Mouse (Mus musculus): ENCODE measurements at regions not wholly inside any gene's neighbourhood (a gene's known extent, or its start where the extent isn't known, plus 50 kb on each side); places are given as distances from the start of the nearest gene placed in this dataset.
A peak's percentile ranks its signal among the peaks of the same experiment; 100 is the strongest.

- intact Hi-C loops (cut with DNase I), result no loop called here
- DNase-seq (ENCODE audit: low spot score in 2 of 2), result no peak
Observed at GRCm38 (mm10) chr14:105728841-105729240, 167.8 kb downstream of the Spry2 start.

DNA sequence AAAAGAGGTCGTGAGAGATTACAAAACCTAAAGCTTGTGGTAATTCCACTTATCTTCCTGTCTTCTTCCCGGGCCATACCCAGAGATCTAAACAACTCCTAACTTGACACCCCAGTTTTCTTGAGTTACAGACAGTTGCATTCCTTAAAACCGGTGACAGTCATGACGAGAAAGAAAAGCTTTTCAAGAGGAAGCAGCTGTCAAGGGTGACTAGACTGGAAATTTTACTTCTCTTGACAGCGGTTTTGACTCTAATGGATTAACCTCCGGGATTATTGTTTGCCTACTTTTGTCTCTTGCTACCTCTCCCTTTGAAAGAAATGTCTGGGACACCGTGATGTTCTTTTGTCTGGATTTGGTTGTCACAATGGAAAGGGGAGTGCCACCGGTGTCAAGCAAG lies 170.9 kb downstream of the Spry2 start:
- DNase-seq (ENCODE audit: low spot score in 2 of 2), result no peak
- intact Hi-C loops (cut with DNase I), result no loop called here

DNA sequence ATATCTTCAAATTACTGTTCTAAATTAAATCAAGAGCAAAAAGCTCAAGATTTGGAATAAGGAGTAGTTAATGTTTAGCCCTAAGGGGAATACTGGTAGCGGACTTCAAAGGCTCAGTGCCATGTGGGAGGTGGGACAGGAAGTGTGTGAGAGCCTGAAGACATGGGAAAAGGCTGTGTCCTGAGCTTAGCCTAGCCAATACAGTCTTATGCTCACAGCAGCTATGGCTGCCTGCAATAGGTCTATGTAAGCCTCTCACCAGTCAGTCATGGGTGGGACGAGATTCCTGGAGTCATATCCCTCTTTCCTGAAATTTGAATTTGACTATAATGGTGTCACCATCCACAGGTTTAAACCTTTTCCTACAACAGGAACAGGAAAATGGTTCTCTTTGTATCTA lies 173.7 kb downstream of the Spry2 start:
- intact Hi-C loops (cut with DNase I), result no loop called here
- no peak for DNase-seq (ENCODE audit: low spot score in 2 of 2)

DNA sequence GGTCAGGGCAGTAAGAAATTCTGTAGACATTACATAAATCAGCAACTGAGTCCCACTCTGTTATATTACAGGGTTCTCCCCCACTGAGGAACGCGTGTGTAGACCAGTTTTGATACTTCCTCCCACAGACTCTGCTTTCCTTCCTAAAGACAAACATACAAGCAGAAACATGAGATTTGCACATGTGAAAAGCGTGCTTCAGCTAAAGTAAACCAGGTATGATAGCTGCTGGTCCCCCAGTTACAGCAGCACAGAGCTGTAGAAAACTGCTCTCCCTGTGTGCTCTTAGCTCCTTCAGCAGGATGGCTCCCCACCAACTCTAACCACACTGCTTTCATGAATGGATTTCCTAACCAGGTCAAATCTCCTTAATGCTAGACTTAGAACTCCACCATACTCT lies 175.0 kb downstream of the Spry2 start:
- intact Hi-C loops (cut with DNase I), result loop anchor here (1.0 kb wide), 2 partner anchors 10 to 223 kb away; no protein-coding TSS in a partner anchor
- DNase-seq (ENCODE audit: low spot score in 2 of 2), result no peak

GRCm38 (mm10) chr14:105720816-105721510 lies 175.7 kb downstream of the Spry2 start:
- intact Hi-C loops (cut with DNase I), result loop anchor here (1.0 kb wide), 2 partner anchors 10 to 223 kb away; no protein-coding TSS in a partner anchor
- peak; percentile 49 to 88 for DNase-seq (ENCODE audit: low spot score in 2 of 2)

- intact Hi-C loops (cut with DNase I), result loop anchor here (1.0 kb wide), 2 partner anchors 50 to 87 kb away; no protein-coding TSS in a partner anchor
- peak; percentile 35 to 92 for DNase-seq (ENCODE audit: low spot score in 2 of 2)
Observed at GRCm38 (mm10) chr14:105718676-105719441, 177.8 kb downstream of the Spry2 start.

GRCm38 (mm10) chr14:105717821-105718220 lies 178.8 kb downstream of the Spry2 start:
- no peak for DNase-seq (ENCODE audit: low spot score in 2 of 2)
- intact Hi-C loops (cut with DNase I), result loop anchor here (1.0 kb wide), 1 partner anchor 49 kb away; no protein-coding TSS in a partner anchor

DNA sequence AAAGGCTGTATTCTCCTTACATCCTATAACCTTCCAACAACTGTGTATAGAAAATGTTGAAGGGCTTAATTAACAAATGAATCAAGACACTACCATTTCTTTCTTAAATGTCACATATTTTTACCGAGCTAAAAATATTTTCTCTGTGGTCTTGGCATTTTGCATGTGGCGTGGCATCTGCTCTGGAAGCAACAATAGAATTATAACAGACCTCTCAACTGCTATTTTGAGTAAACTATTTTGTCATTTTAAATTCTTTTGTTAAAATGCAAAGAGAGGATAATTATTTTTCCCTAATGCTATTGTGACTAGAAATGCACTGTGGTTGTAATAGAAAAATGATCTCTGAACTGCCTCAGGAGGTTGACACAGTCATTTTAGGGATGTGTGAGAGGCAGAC lies 187.9 kb downstream of the Spry2 start:
- no peak for DNase-seq (ENCODE audit: low spot score in 2 of 2)
- intact Hi-C loops (cut with DNase I), result no loop called here

DNA sequence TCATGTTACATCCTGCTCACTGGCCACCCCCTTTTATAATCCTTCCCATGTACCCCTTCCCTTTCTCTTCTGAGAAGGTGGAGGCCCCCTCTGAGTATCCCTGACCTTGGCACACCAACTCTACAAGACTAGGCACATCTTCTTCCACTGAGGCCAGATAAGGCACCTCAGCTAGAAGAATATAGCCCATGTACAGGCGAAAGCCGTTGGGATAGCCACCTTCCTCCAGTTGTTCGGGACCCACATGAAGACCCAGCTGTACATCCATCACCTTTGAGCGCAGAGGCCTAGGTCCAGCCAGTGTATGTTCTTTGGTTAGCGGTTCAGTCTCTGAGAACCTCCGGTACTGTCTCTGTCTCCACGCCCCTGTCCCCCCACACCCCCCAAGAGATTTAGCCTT lies 189.9 kb downstream of the Spry2 start:
- no peak for DNase-seq (ENCODE audit: low spot score in 2 of 2)
- intact Hi-C loops (cut with DNase I), result no loop called here

GRCm38 (mm10) chr14:105698616-105699015 lies 198.0 kb downstream of the Spry2 start:
- no peak for DNase-seq (ENCODE audit: low spot score in 2 of 2)
- intact Hi-C loops (cut with DNase I), result no loop called here

- DNase-seq (ENCODE audit: low spot score in 2 of 2), result no peak
- intact Hi-C loops (cut with DNase I), result no loop called here
Observed at GRCm38 (mm10) chr14:105698086-105698485, 198.5 kb downstream of the Spry2 start.

- intact Hi-C loops (cut with DNase I), result no loop called here
- no peak for DNase-seq (ENCODE audit: low spot score in 2 of 2)
Observed at GRCm38 (mm10) chr14:105697398-105697797, 199.2 kb downstream of the Spry2 start.

- DNase-seq (ENCODE audit: low spot score in 2 of 2), result no peak
- intact Hi-C loops (cut with DNase I), result no loop called here
Observed at GRCm38 (mm10) chr14:105694969-105695368, 201.7 kb downstream of the Spry2 start.

- DNase-seq (ENCODE audit: low spot score in 2 of 2), result no peak
- intact Hi-C loops (cut with DNase I), result no loop called here
Observed at GRCm38 (mm10) chr14:105693713-105694112, 202.9 kb downstream of the Spry2 start.

GRCm38 (mm10) chr14:105684826-105685465 lies 211.7 kb downstream of the Spry2 start:
- intact Hi-C loops (cut with DNase I), result no loop called here
- DNase-seq (ENCODE audit: low spot score in 2 of 2), result no peak

DNA sequence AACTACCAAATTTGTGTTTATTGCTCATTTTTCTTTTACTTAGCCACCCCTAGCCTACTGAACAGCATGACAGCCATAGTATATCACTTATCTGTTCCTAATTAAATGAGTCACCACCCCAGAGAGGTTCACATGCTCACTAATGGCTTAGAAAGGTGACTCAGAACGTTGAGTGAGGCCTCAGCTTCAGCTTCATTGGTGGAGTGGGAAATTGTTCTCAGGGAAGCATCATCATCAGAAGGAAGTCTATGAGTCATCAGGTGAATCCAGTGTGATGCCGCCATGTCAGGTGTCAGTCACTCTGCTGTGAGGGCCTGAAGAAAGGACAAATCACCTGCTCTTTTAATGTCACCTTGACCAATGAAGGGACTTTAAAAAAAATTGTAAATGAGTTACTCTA lies 212.3 kb downstream of the Spry2 start:
- intact Hi-C loops (cut with DNase I), result no loop called here
- no peak for DNase-seq (ENCODE audit: low spot score in 2 of 2)

GRCm38 (mm10) chr14:105676646-105676930 lies 220.0 kb downstream of the Spry2 start:
- intact Hi-C loops (cut with DNase I), result loop anchor here (2.0 kb wide), 1 partner anchor 56 kb away; no protein-coding TSS in a partner anchor
- DNase-seq (ENCODE audit: low spot score in 2 of 2), result peak in 1 of 2 experiments; percentile 33

- peak in 1 of 2 experiments; percentile 52 for DNase-seq (ENCODE audit: low spot score in 2 of 2)
- intact Hi-C loops (cut with DNase I), result loop anchor here (2.0 kb wide), 1 partner anchor 57 kb away; no protein-coding TSS in a partner anchor
Observed at GRCm38 (mm10) chr14:105675801-105676645, 220.6 kb downstream of the Spry2 start.

DNA sequence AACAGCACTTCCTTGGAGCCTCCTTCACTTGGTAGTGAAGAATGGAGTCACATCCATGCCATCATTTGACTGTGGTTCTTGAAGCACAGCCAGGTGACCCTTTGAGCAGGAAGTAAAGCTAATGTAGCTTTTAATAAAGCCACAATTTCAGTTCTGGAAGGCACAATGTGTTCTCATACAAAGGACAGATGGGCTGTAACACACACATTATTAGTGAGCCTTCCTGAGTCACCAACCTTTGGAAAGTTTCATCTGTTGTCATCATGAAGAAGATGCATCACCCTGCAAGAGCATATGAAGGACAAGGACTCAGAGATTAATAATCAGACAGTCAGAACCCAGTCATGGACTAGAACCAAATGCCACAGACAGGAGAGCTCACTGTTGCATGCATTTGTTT lies 221.6 kb downstream of the Spry2 start:
- no peak for DNase-seq (ENCODE audit: low spot score in 2 of 2)
- intact Hi-C loops (cut with DNase I), result no loop called here

DNA sequence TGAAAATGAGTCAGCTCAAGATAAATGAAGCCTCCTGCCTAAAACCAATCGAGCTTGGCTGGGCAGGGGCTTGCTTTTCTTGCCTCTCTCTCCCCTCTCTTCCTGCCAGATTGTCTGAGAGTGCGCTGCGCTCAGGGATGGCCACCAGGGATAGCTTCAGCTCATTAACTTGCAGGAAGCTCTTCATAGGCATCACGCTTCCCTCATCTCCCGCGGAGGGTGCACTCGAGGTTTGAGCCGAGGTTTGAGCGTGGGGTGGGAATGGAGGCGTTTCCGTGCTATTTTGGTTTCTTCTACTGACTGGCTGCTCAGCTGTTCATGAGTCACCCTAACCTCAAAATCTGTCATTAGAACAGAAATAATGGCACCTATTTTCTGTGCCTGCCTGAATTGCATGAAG lies 227.7 kb downstream of the Spry2 start:
- peak; percentile 74 to 98 for DNase-seq (ENCODE audit: low spot score in 2 of 2)
- intact Hi-C loops (cut with DNase I), result loop anchor here (1.0 to 5.0 kb wide), 3 partner anchors 49 to 113 kb away; no protein-coding TSS in a partner anchor
